Mouse (Mus musculus) bone marrow, adult 2 months (tissue): ENCODE measurements at regions not wholly inside any gene's neighbourhood (a gene's known extent, or its start where the extent isn't known, plus 50 kb on each side); places are given as distances from the start of the nearest gene placed in this dataset.

Source experiments
- CTCF ChIP-seq: fragments of 200-500 bp; IDR thresholded peaks from 2 replicates; pipeline ENCODE4 v1.5.1; 2011; ENCODE audit warnings: low read length, control low read depth; ENCODE audit not compliant: control insufficient read depth, insufficient read depth
- POLR2A ChIP-seq: fragments of 200-500 bp; IDR thresholded peaks from 2 replicates; pipeline ENCODE4 v1.6.1; 2011; ENCODE audit warnings: low read depth, mild to moderate bottlenecking, control low read depth, low read length, borderline replicate concordance; ENCODE audit not compliant: control insufficient read depth

GRCm38 (mm10) chr12:78133984-78134383 is 60.1 kb upstream of the Gm6657 start:
- TF ChIP-seq CTCF (no peak), POLR2A (no peak)
